Mouse (Mus musculus): Measurements from ENCODE around the gene Agfg1. TPM values are rescaled to one million over a fixed set of nuclear protein-coding genes. Genes with fewer than 3 reads are reported as not detected.
"Not testable (repeated sequence)": the region's sequence is repeated elsewhere in the genome, so short reads cannot be mapped to it uniquely, and the experiment has no call there.

Agfg1 gene
- total and polyA plus RNA-seq, 3 experiments = 27.9 to 29.8 (median 28.2) TPM

DNA sequence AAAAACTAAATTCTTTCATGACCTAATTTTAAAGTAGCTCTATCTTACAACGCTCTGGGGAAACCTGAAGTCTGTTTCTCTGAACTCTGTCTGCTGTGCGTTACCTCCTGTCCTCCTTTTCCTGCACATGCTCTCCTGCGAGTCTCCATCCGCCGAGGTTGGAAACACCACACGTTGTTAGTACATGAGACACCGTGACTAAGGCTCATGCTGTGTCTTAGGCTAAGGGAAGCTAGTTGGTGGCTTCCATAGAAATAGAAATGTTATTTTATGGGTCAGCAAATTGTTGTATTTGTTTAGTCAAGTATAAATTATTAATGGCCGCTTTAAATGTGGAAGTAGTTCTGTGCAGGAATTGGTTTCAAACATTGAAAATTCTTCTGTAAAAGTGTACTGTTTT is 40.9 kb downstream of the Agfg1 start:
- no peaks in the 10 kb centered on the region; the same call in 1 of the 2 replicates for H3K4me1 ChIP-seq (ENCODE audit: control insufficient read depth, insufficient read depth, low read length)
- no peak overlapping the region for H3K27ac ChIP-seq
- no peak for TF ChIP-seq CTCF (IDR thresholded peaks at IDR 0.05)
- no peak for TF ChIP-seq EP300 (IDR thresholded peaks at IDR 0.05; ENCODE audit: insufficient read depth, low read depth, low read length)
- no peaks in the 10 kb centered on the region for H3K27me3 ChIP-seq (ENCODE audit: control insufficient read depth, insufficient read depth, low read length)
- H3K4me3 ChIP-seq = no peak overlapping the region
- peaks cover 8% of the 10 kb centered on the region for H3K36me3 ChIP-seq (ENCODE audit: control insufficient read depth, insufficient read depth, low read length)
- 86% methylated on average over 8 of the region's 8 CpGs for WGBS
- peaks cover 1% of the 10 kb centered on the region; the same call in 1 of the 2 replicates for H3K79me2 ChIP-seq (replicated peaks; ENCODE audit: control insufficient read depth, insufficient read depth, low read length)
- no peak overlapping the region for H3K9ac ChIP-seq (ENCODE audit: low read depth, low read length)
- no peak for DNase-seq
- intact Hi-C loops (cut with DNase I) = no loop called here

DNA sequence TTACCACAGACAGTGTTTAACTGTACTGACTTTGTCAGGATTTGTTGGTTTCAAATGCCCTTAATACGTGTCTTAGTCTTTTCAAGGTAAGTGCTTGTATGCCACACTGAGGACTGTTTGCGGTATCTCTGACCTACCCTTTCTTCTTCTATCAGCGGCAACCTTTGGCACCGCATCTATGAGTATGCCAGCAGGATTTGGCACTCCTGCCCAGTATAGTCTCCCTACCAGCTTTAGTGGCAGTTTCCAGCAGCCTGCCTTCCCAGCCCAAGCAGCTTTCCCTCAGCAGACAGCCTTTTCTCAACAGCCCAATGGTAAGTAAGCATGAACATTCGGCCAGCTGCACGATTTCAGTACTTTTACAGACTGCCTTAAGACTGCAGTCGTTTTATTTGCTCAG is 54.0 kb downstream of the Agfg1 start:
- TF ChIP-seq CTCF (IDR thresholded peaks at IDR 0.05) (no peak), EP300 (IDR thresholded peaks at IDR 0.05; ENCODE audit: insufficient read depth, low read depth, low read length) (no peak), POLR2A (IDR thresholded peaks at IDR 0.05; ENCODE audit: insufficient read depth, low read depth, low read length) (no peak)
- Histone ChIP-seq H3K4me3 (no peak overlapping the region), H3K4me1 (ENCODE audit: control insufficient read depth, insufficient read depth, low read length) (no peaks in the 10 kb centered on the region), H3K36me3 (ENCODE audit: control insufficient read depth, insufficient read depth, low read length) (peaks cover 3% of the 10 kb centered on the region), H3K79me2 (replicated peaks; ENCODE audit: control insufficient read depth, insufficient read depth, low read length) (no peaks in the 10 kb centered on the region), H3K27ac (no peak overlapping the region), H3K27me3 (ENCODE audit: control insufficient read depth, insufficient read depth, low read length) (no peaks in the 10 kb centered on the region), H3K9ac (ENCODE audit: low read depth, low read length) (no peak overlapping the region)
- no peak for DNase-seq
- WGBS = 80% methylated on average over 7 of the region's 7 CpGs
- intact Hi-C loops (cut with DNase I) = no loop called here

DNA sequence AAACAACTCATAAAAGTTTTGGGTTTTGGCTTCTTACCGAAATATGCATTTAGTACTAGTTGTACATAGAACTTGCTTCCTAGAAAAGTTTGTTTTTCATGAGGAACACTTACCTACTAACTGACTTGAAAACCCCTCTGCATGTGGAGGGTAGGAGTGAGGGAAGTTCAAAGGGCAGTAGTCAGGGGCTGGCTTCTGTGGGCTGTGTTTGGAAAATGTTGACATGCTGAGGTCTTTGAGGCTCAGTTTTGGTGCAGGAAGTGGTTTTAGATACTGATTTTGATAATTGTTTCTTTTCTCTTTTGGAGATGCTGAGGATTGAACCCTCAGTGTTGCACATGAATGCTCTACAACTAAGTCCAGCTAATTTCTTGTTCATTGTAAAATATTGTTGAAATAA is 61.3 kb downstream of the Agfg1 start:
- WGBS = 94% methylated on average over 1 of the region's 1 CpGs
- Histone ChIP-seq H3K79me2 (replicated peaks; ENCODE audit: control insufficient read depth, insufficient read depth, low read length) (no peaks in the 10 kb centered on the region), H3K4me3 (no peak overlapping the region), H3K27ac (no peak overlapping the region), H3K36me3 (ENCODE audit: control insufficient read depth, insufficient read depth, low read length) (no peaks in the 10 kb centered on the region; the same call in 1 of the 2 replicates), H3K27me3 (ENCODE audit: control insufficient read depth, insufficient read depth, low read length) (no peaks in the 10 kb centered on the region), H3K4me1 (ENCODE audit: control insufficient read depth, insufficient read depth, low read length) (no peaks in the 10 kb centered on the region), H3K9ac (ENCODE audit: low read depth, low read length) (no peak overlapping the region)
- TF ChIP-seq EP300 (IDR thresholded peaks at IDR 0.05; ENCODE audit: insufficient read depth, low read depth, low read length) (no peak), POLR2A (IDR thresholded peaks at IDR 0.05; ENCODE audit: insufficient read depth, low read depth, low read length) (no peak), CTCF (IDR thresholded peaks at IDR 0.05) (no peak)
- intact Hi-C loops (cut with DNase I) = loop anchor here (5.0 kb wide), 1 partner anchor 103 kb away; no protein-coding TSS in a partner anchor
- DNase-seq = no peak

DNA sequence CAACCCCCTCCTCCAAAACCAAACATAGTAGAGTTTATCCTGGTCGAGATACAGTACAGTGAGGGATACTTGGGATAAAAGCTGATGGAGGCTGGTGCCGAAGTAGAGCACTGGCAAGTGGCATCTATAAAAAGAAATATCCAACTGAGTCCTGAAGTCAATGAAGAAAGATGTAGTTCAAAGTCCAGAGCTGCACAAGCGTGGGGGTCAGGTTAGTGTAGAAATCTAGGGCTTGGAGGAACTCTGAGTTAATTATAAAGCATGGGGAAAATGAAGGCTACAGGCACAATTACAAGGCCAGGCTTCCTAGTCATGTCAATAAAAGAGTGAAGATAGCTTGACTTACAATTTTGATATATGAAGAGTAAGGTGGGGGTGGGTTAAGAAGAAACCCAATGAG is 61.9 kb downstream of the Agfg1 start:
- Histone ChIP-seq H3K79me2 (replicated peaks; ENCODE audit: control insufficient read depth, insufficient read depth, low read length) (no peaks in the 10 kb centered on the region), H3K9ac (ENCODE audit: low read depth, low read length) (no peak overlapping the region), H3K27me3 (ENCODE audit: control insufficient read depth, insufficient read depth, low read length) (no peaks in the 10 kb centered on the region), H3K36me3 (ENCODE audit: control insufficient read depth, insufficient read depth, low read length) (no peaks in the 10 kb centered on the region; the same call in 1 of the 2 replicates), H3K4me3 (no peak overlapping the region), H3K27ac (no peak overlapping the region), H3K4me1 (ENCODE audit: control insufficient read depth, insufficient read depth, low read length) (no peaks in the 10 kb centered on the region)
- intact Hi-C loops (cut with DNase I) = loop anchor here (5.0 kb wide), 1 partner anchor 104 kb away; no protein-coding TSS in a partner anchor
- WGBS = 88% methylated on average over 3 of the region's 3 CpGs
- no peak for TF ChIP-seq CTCF (IDR thresholded peaks at IDR 0.05)
- TF ChIP-seq POLR2A (IDR thresholded peaks at IDR 0.05; ENCODE audit: insufficient read depth, low read depth, low read length) = no peak
- TF ChIP-seq EP300 (IDR thresholded peaks at IDR 0.05; ENCODE audit: insufficient read depth, low read depth, low read length) = no peak
- no peak for DNase-seq

DNA sequence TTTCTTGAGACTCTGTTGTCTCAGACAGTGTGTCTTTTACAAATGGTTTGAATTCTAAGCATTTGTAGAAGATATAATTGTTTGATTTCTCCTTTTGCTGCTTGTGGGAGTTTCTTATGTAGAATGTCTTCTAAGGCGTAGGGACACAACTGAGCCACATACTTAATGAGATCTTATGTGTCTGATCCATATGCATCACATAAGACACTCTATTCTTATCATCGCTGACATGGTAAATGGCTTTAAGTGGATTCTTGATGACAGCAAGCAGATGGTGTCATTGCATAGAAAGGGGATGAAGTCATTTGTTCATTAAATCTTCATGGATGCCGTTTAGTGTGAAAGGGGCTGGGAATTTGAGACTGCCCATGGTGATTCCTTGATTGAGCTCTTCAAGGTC is 66.6 kb downstream of the Agfg1 start:
- 64% methylated on average over 3 of the region's 3 CpGs for WGBS
- no peaks in the 10 kb centered on the region for H3K79me2 ChIP-seq (replicated peaks; ENCODE audit: control insufficient read depth, insufficient read depth, low read length)
- intact Hi-C loops (cut with DNase I) = no loop called here

DNA sequence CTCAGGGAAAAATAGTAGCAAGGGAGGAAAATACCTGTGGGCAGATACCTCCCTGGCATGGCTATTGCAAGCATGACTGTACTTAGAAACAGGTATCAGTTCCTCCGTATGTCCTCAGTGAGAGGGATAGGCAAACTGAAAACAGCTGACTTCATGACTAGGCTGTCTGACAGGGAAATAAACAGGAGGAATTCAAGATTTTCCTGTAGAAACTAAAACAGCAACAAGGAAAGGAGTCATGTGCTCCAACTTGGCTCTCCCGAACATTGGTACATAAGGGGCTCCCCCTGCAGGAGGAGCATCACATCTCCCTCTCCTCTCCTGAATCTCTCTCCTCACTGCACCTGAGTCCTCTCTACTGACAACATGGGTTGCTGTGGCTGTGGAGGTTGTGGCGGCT is 73.7 kb downstream of the Agfg1 start, which contains the start of gene A030005L19Rik:
Gene A030005L19Rik, plus strand, starts transcription at position 301 of the 400 bp plus-strand sequence.
- H3K9ac ChIP-seq (ENCODE audit: low read depth, low read length) = no peak within 1 kb of the TSS
- intact Hi-C loops (cut with DNase I) = no loop called here
- 78% methylated on average over 3 of the region's 3 CpGs for WGBS
- H3K4me1 ChIP-seq (ENCODE audit: control insufficient read depth, insufficient read depth, low read length) = no peaks in the 10 kb centered on the region
- no peak for DNase-seq
- TF ChIP-seq POLR2A (IDR thresholded peaks at IDR 0.05; ENCODE audit: insufficient read depth, low read depth, low read length) (no peak), CTCF (IDR thresholded peaks at IDR 0.05) (no peak), EP300 (IDR thresholded peaks at IDR 0.05; ENCODE audit: insufficient read depth, low read depth, low read length) (no peak)
- no peaks in the 10 kb centered on the region; the same call in 1 of the 2 replicates for H3K27me3 ChIP-seq (ENCODE audit: control insufficient read depth, insufficient read depth, low read length)
- no peaks in the 10 kb centered on the region for H3K36me3 ChIP-seq (ENCODE audit: control insufficient read depth, insufficient read depth, low read length)
- no peak within 1 kb of the TSS for H3K4me3 ChIP-seq
- H3K79me2 ChIP-seq (replicated peaks; ENCODE audit: control insufficient read depth, insufficient read depth, low read length) = no peaks in the 10 kb centered on the region
- H3K27ac ChIP-seq = no peak within 1 kb of the TSS

More for the DNA sequence above, 66.6 kb downstream of the Agfg1 start:
- DNase-seq = no peak
- no peak overlapping the region for H3K4me3 ChIP-seq
- no peaks in the 10 kb centered on the region for H3K4me1 ChIP-seq (ENCODE audit: control insufficient read depth, insufficient read depth, low read length)
- H3K27ac ChIP-seq = no peak overlapping the region
- no peak for TF ChIP-seq CTCF (IDR thresholded peaks at IDR 0.05)
- TF ChIP-seq POLR2A (IDR thresholded peaks at IDR 0.05; ENCODE audit: insufficient read depth, low read depth, low read length) = no peak
- TF ChIP-seq EP300 (IDR thresholded peaks at IDR 0.05; ENCODE audit: insufficient read depth, low read depth, low read length) = no peak
- H3K9ac ChIP-seq (ENCODE audit: low read depth, low read length) = no peak overlapping the region
- H3K27me3 ChIP-seq (ENCODE audit: control insufficient read depth, insufficient read depth, low read length) = no peaks in the 10 kb centered on the region
- H3K36me3 ChIP-seq (ENCODE audit: control insufficient read depth, insufficient read depth, low read length) = no peaks in the 10 kb centered on the region; the same call in 1 of the 2 replicates

DNA sequence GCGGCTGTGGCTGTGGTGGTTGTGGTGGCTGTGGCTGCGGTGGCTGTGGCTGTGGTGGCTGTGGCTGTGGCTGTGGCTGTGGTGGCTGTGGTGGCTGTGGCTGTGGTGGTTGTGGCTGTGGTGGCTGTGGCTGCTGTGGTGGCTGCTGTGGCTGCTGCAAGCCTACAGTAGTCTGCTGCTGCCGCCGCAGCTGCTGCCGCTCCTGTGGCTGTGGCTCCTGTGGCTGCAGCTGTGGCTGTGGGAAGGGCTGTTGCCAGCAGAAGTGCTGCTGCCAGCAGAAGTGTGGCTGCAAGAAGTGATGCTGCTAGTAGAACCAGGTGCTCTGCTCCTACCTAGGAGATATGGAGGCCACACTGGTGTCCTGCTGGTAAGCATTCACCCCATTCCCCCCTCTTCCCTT is 74.2 kb downstream of the Agfg1 start:
- H3K4me1 ChIP-seq (ENCODE audit: control insufficient read depth, insufficient read depth, low read length); intact Hi-C loops (cut with DNase I); H3K9ac ChIP-seq (ENCODE audit: low read depth, low read length); H3K4me3 ChIP-seq; H3K79me2 ChIP-seq (replicated peaks; ENCODE audit: control insufficient read depth, insufficient read depth, low read length); H3K27ac ChIP-seq; H3K27me3 ChIP-seq (ENCODE audit: control insufficient read depth, insufficient read depth, low read length); H3K36me3 ChIP-seq (ENCODE audit: control insufficient read depth, insufficient read depth, low read length); DNase-seq: not testable (repeated sequence)
- 96% methylated on average over 5 of the region's 5 CpGs for WGBS

Measured in heart, adult 2 months (tissue).